Mouse (Mus musculus): Measurements from ENCODE around the gene Tbc1d10b.

GRCm38 (mm10) chr7:127244658-127245510 lies 36.6 kb upstream of the Tbc1d10b start:
- TF ChIP-seq GATA1 (IDR thresholded peaks at IDR 0.05; ENCODE audit: borderline replicate concordance, low read length) (no peak), FLI1 (IDR thresholded peaks at IDR 0.05; ENCODE audit: low read length) (no peak)

All from megakaryocyte, embryonic 14.5 days (primary cell).